Mouse (Mus musculus) limb, embryonic 10.5 days (tissue): ENCODE measurements at regions not wholly inside any gene's neighbourhood (a gene's known extent, or its start where the extent isn't known, plus 50 kb on each side); places are given as distances from the start of the nearest gene placed in this dataset.
"Not testable (repeated sequence)": the region's sequence is repeated elsewhere in the genome, so short reads cannot be mapped to it uniquely, and the experiment has no call there.

Experiments
- DNase-seq: peaks from one replicate; pipeline ENCODE4 v3.0.0-alpha.2; 2017; ENCODE audit warnings: low spot score
- H3K27ac ChIP-seq: fragments of 300-500 bp; sonication (generic); 2 replicates; pipeline ENCODE4 v1.5.1; 2016; ENCODE audit warnings: mild to moderate bottlenecking
- H3K27me3 ChIP-seq: fragments of 300-500 bp; sonication (generic); 2 replicates; pipeline ENCODE4 v1.6.1; 2016; ENCODE audit warnings: low read depth, mild to moderate bottlenecking; ENCODE audit not compliant: poor library complexity, severe bottlenecking
- H3K36me3 ChIP-seq: fragments of 300-500 bp; sonication (generic); 2 replicates; pipeline ENCODE4 v1.6.1; 2016; ENCODE audit warnings: mild to moderate bottlenecking, moderate library complexity
- H3K4me1 ChIP-seq: fragments of 300-500 bp; sonication (generic); 2 replicates; pipeline ENCODE4 v1.6.1; 2016
- H3K4me3 ChIP-seq: fragments of 300-500 bp; sonication (generic); 2 replicates; pipeline ENCODE4 v1.5.1; 2016; ENCODE audit warnings: mild to moderate bottlenecking, moderate library complexity
- H3K9me3 ChIP-seq: fragments of 300-500 bp; sonication (generic); replicated peaks from 2 replicates; pipeline ENCODE4 v1.6.1; 2016; ENCODE audit warnings: mild to moderate bottlenecking
- WGBS: fragments of 180-500 bp; shearing (Covaris S2); methylation state at CpG from one replicate; pipeline ENCODE4 v1.1.7; 2016; 5-methylcytosine and 5-hydroxymethylcytosine counted together

DNA sequence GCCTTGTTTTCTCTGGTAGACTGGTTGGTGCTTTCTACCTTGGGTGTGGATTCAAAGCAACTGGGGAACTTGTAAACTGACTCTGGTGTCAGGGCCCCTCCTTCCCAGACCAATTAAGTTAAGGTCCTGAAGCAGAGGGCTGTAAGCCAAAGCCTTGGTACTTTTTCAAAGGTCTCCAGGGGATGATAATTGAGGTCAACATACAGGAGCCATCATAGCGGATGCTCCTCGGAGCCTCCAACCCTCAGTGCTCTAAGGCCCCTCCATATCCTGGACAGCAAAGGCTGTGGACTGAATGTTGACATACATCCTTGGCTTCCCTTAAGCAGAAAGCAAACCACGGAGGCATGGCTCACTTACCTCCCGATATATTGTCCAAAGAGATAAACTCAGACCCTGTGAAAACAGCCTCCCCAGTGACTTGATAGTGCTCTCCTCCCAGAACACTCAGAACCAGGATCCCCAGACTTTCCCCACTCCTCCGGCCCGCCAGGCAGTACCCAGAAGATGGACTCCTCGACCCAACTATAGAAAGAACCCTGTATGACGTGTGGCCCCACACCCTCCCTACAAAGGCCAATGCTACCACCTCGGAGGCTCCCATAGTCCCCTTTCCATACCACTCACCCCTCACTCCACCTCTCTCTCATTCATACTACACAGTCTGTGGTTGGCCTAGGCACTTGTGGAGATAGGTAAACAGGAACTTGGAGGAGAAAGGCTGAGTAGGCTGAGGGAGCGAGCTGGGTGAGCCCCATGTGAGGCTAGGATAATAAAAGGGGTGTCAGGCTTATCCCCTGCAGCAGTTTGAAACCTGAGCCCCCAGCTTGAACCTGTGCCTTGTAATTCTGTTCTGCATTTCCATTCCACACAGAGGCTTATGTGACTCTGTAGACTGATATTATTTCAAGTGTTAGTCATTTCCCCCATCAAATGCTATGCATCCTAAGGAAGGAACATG is 118.8 kb upstream of the Arid1b start:
- peak; percentile 20 for DNase-seq
- H3K27ac ChIP-seq = no peak overlapping the region
- H3K27me3 ChIP-seq = no peaks in the 10 kb centered on the region
- H3K9me3 ChIP-seq = no peaks in the 10 kb centered on the region
- peaks cover 20% of the 10 kb centered on the region; the same call in 1 of the 2 replicates for H3K4me1 ChIP-seq
- WGBS = 77% methylated on average over 10 of the region's 10 CpGs
- no peak overlapping the region for H3K4me3 ChIP-seq
- no peaks in the 10 kb centered on the region for H3K36me3 ChIP-seq

DNA sequence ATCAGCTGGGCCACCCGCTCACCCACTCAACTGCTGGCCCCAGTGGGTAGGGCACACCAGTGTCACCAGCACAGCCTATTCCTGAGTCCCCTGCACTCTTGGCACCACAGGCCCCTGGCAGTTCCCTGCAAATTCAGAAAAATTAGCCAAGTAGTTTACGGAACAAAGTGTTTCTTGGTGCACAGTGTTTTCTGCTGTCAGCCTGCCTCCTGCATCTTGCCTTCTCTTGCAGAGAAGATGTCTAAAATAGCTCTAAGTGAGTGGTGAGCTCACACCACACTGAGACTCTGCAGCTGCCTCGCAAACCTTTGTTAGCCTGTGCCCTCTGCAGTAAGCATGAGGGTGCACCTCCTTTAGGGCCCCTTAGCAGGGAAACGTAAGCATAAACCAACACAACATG is 117.7 kb upstream of the Arid1b start:
- H3K4me3 ChIP-seq = no peak overlapping the region
- DNase-seq = no peak
- H3K36me3 ChIP-seq = no peaks in the 10 kb centered on the region
- H3K27ac ChIP-seq = no peak overlapping the region
- WGBS = 89% methylated on average over 4 of the region's 4 CpGs
- no peaks in the 10 kb centered on the region for H3K27me3 ChIP-seq
- peaks cover 20% of the 10 kb centered on the region; the same call in 1 of the 2 replicates for H3K4me1 ChIP-seq
- H3K9me3 ChIP-seq = no peaks in the 10 kb centered on the region

DNA sequence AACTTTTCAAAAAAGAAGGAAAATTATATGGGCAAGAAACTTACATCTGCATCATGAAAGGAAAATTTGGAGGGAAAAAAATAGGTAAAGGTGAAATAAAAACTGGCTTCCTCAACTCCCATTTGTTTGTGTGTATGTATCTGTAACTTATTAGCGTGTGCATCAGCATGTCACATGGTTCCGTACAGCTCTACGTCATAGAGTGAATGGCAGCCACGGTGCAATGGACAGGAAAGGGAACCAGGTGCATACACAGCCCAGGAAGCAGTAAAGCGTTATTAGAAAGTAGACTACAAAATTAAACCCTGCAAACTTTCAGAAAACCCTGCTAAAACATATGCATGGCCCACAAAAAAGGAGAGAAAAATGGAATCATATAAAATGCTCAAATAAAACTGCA is 112.7 kb upstream of the Arid1b start:
- H3K27ac ChIP-seq = no peak overlapping the region
- WGBS = 85% methylated on average over 5 of the region's 5 CpGs
- no peak for DNase-seq
- H3K36me3 ChIP-seq = no peaks in the 10 kb centered on the region
- peaks cover 4% of the 10 kb centered on the region; the same call in 1 of the 2 replicates for H3K4me1 ChIP-seq
- H3K27me3 ChIP-seq = no peaks in the 10 kb centered on the region
- no peaks in the 10 kb centered on the region for H3K9me3 ChIP-seq
- H3K4me3 ChIP-seq = no peak overlapping the region

DNA sequence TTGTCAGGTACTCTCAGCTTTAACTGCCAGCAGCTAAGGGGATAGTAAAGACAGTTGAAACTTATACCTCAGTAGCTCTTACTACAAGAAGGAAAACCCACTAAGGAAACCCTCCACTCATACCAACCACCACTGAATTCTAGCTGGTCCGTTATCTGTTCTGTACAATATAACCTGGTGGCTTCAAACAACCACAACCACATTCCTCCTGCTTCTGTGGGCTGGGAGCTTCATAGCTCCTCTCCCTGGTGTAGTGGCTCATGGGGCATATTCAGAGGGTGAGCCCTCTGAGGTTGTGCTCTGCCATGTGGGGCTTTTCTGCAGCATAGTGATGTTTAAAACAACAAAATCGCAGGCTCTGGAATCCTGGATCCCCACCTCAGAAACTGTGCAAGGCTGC is 110.0 kb upstream of the Arid1b start:
- Histone ChIP-seq H3K4me3 (no peak overlapping the region), H3K4me1 (peaks cover under 1% of the 10 kb centered on the region; the same call in 1 of the 2 replicates), H3K27me3 (no peaks in the 10 kb centered on the region), H3K9me3 (no peaks in the 10 kb centered on the region), H3K36me3 (no peaks in the 10 kb centered on the region), H3K27ac (no peak overlapping the region)
- DNase-seq = no peak
- WGBS = 91% methylated on average over 2 of the region's 2 CpGs

DNA sequence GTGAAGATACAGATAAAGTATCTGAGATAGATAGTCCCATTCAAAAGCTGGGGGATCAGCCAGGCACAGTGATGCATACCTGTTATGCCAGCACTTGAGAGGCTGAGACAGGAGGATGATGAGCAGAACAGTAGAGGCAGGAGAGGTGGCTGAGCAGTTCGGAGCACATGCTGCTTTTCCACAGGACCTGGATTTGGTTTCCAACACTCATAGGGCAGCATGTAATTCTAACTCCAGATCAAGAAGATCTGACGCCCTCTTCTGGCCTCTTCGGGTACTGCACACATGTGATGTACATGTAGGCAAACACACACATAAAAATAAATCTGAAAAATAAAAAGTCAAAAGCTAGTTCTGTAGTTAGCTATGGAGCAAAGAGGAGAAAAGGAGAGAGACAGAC is 109.4 kb upstream of the Arid1b start:
- no peaks in the 10 kb centered on the region for H3K36me3 ChIP-seq
- no peak overlapping the region for H3K27ac ChIP-seq
- no peaks in the 10 kb centered on the region for H3K9me3 ChIP-seq
- no peaks in the 10 kb centered on the region for H3K4me1 ChIP-seq
- H3K27me3 ChIP-seq = no peaks in the 10 kb centered on the region
- DNase-seq = no peak
- 70% methylated on average over 3 of the region's 3 CpGs for WGBS
- H3K4me3 ChIP-seq = no peak overlapping the region

DNA sequence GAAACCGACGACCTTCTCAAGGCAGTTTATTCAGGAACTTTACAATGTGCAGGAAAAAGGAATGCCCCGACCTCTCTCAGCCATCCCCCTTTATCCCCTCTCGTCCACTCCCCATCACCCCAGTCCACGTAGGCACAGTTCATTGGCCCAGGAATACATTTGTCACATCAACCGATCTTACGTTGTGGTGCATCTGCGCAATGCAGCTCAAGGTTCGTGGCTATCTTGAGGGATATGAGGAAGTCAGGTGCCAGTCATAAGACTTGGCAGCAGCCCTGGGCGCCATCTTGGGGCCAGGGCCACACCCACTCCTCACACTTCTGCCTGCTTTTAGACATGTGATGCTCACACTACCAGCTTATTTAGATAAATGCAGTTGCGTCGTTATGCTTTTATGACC is 106.8 kb upstream of the Arid1b start:
- not testable (repeated sequence) for H3K27ac ChIP-seq, H3K27me3 ChIP-seq, H3K9me3 ChIP-seq, H3K4me3 ChIP-seq, DNase-seq, H3K36me3 ChIP-seq, H3K4me1 ChIP-seq
- WGBS = 90% methylated on average over 12 of the region's 12 CpGs

DNA sequence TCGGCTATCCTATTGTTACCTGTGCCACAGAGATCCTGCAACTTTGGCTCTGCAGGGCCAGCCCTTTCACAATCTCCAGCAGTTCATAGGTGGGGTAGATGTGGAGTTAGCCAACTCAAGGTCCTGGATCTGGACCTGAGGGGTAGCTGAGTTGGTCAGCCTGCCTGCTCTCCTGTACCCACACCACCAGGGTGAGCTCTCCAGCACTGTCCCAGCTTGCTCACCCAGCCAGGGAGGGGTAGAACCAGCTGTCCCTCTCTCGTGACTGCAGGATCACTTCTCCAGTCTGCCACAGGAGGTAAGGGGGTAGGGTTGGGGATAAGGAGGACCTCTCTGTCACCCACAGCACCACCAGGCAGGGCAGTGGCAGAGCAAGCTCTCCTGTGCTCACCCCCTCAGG is 104.6 kb upstream of the Arid1b start:
- 61% methylated on average over 2 of the region's 2 CpGs for WGBS
- Histone ChIP-seq H3K27ac (0 out of 2 replicates have a peak overlapping the region, but pooled peaks have one; percentile 2), H3K36me3 (no peaks in the 10 kb centered on the region), H3K9me3 (no peaks in the 10 kb centered on the region), H3K27me3 (no peaks in the 10 kb centered on the region), H3K4me3 (no peak overlapping the region), H3K4me1 (no peaks in the 10 kb centered on the region)
- DNase-seq = peak; percentile 23

DNA sequence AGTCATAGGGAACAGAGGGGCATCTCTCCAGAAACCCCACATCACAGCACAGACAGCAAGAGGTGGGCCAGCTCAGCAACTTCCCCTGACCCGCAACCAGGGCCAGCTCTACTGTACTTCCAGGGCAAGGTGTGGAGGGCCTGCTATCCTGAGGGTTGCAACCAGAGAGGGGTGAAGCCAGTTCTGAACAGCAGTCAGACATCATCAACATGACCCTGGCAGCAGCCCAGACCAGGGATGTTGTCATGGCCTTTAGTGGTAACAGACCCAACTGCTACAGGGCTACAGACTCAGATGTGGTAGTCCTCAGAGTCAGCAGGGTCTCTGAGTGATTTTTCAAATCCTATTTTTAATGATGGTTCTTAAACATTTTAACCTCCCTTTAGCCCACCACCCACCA is 104.0 kb upstream of the Arid1b start:
- Histone ChIP-seq H3K36me3 (no peaks in the 10 kb centered on the region), H3K4me3 (no peak overlapping the region), H3K27ac (0 out of 2 replicates have a peak overlapping the region, but pooled peaks have one; percentile 2), H3K27me3 (no peaks in the 10 kb centered on the region), H3K4me1 (no peaks in the 10 kb centered on the region), H3K9me3 (no peaks in the 10 kb centered on the region)
- WGBS = 77% methylated on average over 1 of the region's 1 CpGs
- no peak for DNase-seq

DNA sequence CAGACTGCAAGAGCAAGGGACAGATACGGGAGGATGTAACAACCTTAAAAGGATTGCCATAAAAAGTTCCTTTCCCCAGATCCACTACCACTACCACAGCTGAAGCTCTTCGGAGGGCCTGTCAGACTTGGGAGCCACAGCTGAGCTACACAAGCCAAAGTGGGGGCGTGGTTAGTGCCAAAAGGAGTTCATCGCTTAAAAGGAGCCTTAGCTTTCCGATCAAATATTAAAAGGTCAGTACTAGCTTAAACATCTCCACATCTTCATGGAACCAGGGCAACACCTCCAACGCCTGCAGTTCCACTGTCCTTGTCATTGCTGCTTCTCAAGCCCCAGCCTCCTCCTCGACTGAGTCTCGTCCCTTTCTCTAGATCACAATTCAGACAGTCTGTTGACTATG is 102.6 kb upstream of the Arid1b start:
- Histone ChIP-seq H3K27ac (no peak overlapping the region), H3K27me3 (no peaks in the 10 kb centered on the region), H3K4me1 (no peaks in the 10 kb centered on the region), H3K9me3 (no peaks in the 10 kb centered on the region), H3K4me3 (no peak overlapping the region), H3K36me3 (no peaks in the 10 kb centered on the region)
- no peak for DNase-seq
- 92% methylated on average over 8 of the region's 8 CpGs for whole genome bisulfite sequencing

DNA sequence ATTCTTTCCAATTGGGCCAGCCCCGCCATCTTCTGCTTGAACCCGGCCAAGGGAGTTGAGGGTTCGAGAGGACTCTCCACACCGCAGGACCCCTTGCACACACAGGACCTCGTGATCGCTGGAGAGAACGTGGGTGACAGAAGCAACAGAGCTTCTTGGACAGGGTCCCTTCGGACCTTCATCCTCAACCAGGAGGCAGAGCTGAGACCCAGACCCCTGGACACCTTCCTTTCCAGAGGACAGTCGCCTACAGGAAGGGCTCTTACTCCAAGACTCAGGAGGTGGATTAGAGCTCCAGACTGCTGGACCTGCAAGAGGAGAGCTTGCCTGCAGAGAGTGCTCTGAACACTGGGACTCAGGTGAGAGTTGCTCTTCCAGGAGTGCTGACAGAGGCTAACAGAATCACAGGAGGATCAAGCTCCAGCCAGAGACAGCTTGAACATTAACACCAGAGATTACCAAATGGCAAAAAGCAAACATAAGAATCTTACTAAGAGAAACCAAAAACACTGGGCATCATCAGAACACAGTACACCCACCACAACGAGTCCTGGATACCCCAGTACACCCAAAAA is 99.3 kb upstream of the Arid1b start:
- WGBS = 87% methylated on average over 10 of the region's 10 CpGs
- not testable (repeated sequence) for H3K4me1 ChIP-seq, H3K9me3 ChIP-seq, H3K27me3 ChIP-seq, H3K4me3 ChIP-seq, H3K27ac ChIP-seq, H3K36me3 ChIP-seq, DNase-seq

DNA sequence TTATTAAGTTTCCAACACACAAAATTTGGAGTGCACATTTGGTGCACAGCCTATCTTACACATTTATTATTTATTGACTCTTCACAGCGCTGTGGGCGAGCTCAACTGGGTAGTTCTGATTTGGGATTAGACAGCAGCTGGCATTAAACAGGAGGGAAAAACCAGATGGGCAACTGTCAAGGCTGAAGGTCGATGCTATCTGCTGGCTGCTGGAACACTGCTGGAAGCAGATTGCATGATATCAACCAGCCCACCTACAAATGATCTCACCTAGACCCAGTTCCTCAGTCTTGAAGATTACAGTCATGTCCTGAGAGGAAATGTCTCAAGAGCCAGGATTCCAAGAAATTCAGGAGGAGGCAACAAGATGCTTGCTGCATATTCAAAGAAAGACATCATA is 91.0 kb upstream of the Arid1b start:
- H3K4me1 ChIP-seq = peaks cover 8% of the 10 kb centered on the region
- no peak overlapping the region for H3K27ac ChIP-seq
- WGBS = 83% methylated on average over 3 of the region's 3 CpGs
- H3K36me3 ChIP-seq = no peaks in the 10 kb centered on the region
- no peak overlapping the region for H3K4me3 ChIP-seq
- H3K9me3 ChIP-seq = no peaks in the 10 kb centered on the region
- DNase-seq = no peak
- no peaks in the 10 kb centered on the region for H3K27me3 ChIP-seq

DNA sequence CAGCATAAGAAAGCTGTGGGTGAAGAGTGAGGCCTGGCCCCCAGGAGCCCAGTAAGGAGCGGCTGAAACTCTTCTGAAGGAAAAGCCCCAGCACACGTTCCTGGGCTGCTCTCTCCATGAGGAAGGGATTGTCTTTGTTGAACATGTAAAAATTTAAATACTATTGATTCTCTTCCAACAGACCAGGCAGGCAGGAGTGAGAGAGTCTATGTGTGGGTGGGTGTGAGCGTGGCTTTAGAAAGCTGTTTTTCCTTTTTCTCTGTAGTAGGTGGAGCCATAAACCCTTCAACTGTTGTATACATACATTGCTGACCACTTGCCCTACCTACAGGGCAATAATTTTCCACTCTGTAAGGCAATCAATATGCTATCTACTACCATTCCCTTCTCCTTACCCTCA is 87.6 kb upstream of the Arid1b start:
- DNase-seq = no peak
- Histone ChIP-seq H3K36me3 (no peaks in the 10 kb centered on the region), H3K4me3 (peak overlapping the region; percentile 64; the same call in 1 of the 2 replicates), H3K9me3 (no peaks in the 10 kb centered on the region), H3K4me1 (peaks cover 8% of the 10 kb centered on the region), H3K27me3 (no peaks in the 10 kb centered on the region), H3K27ac (peak overlapping the region; percentile 97)
- WGBS = 57% methylated on average over 3 of the region's 3 CpGs

DNA sequence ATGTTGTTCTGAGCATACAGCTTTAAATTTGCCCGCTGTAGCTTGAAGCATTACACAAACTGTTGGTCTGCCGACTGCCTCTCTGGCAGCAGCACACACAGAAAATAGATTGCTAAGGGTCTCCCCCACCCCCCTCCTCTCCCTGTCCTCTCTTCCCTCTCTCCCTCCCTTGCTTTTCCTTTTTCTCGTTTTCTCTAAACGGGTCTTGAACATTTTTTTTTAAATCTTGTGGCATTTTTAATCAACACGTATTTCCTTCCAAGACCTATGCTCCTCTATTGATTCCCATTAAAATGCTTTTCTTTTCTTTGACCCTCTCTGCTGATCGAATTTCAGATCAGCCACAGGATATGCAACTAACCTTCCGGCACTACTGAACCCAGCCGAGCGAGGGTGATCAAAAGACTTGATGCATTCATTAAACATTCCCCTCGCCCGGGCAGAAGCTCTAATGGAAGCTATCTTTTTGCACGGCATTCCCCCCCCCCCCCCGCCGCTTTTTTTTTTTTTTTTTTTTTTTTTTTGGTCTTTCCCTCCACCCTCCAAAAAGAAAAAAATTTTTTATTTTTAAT is 86.9 kb upstream of the Arid1b start:
- peak overlapping the region; percentile 97 for H3K27ac ChIP-seq
- H3K4me1 ChIP-seq = peaks cover 8% of the 10 kb centered on the region
- no peaks in the 10 kb centered on the region for H3K36me3 ChIP-seq
- no peaks in the 10 kb centered on the region for H3K9me3 ChIP-seq
- peak overlapping the region; percentile 64 for H3K4me3 ChIP-seq
- DNase-seq = peak; percentile 54
- H3K27me3 ChIP-seq = no peaks in the 10 kb centered on the region
- under 1% methylated on average over 12 of the region's 14 CpGs for WGBS
